Mouse (Mus musculus) granulocyte monocyte progenitor cell, adult 5-6 weeks (primary cell): ENCODE results near the gene Shb. TPM values are rescaled to one million over a fixed set of nuclear protein-coding genes. Genes with fewer than 3 reads are reported as not detected.
"Not testable (repeated sequence)": the region's sequence is repeated elsewhere in the genome, so short reads cannot be mapped to it uniquely, and the experiment has no call there.

Experiments used
- ATAC-seq: replicated peaks from 2 replicates; pipeline ENCODE4 v1.8.0; 2016; ENCODE audit warnings: mild to moderate bottlenecking, moderate TSS enrichment, inconsistent platforms; ENCODE audit not compliant: poor library complexity, severe bottlenecking
- total RNA-seq, 2 experiments: library from RNA; stranded (forward) in 1 of 2; stranded (reverse) in 1 of 2; fragments of 200-712, 200-1000 nt in 1 of 2; fragments of >200 nt in 1 of 2; fragmentation: Nextera tagmentation in 1 of 2; gene quantifications; 2 replicates each; pipeline ENCODE4 v1.2.3; 2014 to 2017

The Shb gene
- total RNA-seq, 2 experiments from 2014 or later, result 0.72 to 1.1 TPM

DNA sequence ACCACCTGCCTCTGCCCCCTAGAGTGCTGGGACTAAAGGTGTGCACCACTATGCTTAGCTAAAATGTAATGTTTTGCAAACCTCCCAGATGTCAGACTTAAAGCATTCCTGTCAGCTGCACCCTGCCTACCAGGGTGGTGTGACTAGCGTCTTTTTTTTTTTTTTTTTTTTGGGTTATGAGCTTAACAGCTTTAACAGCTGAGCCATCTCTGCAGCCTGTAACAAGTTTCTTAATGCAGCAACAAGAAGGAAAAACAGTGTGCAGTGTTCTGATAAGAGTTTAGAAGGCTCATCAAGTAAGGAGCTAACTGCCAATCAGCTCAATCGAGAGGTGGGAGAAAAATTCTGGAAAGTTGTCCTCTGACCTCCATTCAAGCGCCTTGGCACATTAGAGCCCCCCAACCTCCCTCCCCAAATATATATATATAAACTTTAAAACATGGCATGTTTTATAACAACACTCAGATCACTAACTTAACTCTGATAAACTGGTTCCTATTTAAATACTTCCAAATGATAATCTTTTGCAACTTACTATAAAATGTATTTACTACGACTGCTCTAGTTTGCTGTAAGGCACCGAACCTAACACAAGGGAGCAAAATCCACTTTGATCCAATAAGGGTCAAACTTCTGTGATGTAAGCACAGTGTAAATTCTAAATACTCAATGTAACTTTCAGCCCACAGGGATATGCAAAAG, 125.1 kb downstream of the Shb start:
- no peak for ATAC-seq

DNA sequence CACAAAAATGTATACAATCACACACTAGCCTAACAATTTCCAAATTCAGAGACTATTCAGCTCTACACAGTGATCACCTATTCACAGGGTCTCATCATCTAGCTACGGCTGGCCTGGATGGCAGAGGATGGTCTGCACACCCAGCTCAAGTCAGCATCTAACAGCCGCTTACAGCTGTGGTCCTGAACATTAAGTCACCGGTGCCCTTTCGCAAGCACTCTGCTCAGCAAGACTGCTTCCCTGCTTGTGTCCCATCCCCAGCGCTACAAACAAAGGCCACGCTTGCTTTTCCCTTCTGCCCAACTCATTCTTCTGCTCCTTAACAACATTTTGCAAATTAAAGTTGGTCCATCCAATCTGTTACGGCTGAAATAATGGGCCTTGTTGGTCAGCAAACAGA, 125.9 kb downstream of the Shb start:
- no peak for ATAC-seq

DNA sequence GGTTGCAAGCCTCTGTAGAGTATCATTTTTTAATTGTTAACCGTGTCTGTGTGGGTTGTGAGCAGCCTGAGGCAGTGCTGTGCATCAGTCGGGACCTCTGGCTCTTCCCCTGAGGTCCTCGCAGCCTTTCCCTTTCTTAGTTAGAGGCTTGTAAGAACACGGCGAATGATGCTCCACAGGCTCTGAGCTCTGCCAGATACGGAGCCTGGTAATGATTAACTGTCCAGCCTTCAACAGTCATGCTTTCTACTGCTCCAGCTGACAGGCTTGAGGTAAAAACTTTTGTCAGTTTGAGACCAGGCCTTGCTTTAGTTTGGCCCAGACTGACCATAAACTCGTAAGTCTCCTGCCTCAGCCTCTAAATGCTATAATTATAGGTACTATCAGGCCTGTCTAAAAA, 127.0 kb downstream of the Shb start:
- no peak for ATAC-seq

DNA sequence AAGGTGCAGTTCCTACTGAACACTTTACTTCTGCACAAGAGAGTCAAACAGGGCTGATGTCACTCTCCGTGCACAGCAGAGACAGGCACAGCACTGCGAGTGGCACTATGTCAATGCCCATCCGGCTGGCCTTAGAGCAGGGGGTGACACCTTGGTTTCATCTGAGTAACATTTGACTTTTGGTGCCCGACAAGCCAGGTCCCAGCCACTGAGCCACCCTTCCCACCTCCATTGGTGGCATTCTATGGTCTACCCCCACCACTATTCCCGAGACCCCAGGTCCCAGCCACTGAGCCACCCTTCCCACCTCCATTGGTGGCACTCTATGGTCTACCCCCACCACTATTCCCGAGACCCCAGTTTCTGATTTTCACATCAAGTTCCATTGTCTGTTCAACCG, 128.2 kb downstream of the Shb start:
- no peak for ATAC-seq

DNA sequence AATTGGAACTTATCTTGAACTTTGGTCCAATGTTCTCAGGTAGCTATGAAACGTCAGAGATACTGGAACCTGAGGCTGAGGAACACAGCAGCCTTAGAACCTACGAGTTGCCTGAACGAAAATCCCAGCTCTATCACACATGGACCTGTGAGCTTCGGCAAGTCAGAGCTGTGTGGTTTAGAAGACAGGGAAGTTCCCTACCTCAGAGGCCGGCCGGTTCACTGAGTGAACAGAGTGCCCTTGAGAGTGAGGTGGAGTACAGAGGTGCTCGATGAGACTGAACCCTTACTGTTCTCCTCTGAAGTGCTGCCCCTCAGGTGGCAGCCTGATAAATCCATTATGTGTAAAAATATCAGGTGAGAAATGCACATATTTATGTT, 128.8 kb downstream of the Shb start:
- ATAC-seq, result 0 out of 2 replicates have a peak, but pooled peaks have one; percentile 29

DNA sequence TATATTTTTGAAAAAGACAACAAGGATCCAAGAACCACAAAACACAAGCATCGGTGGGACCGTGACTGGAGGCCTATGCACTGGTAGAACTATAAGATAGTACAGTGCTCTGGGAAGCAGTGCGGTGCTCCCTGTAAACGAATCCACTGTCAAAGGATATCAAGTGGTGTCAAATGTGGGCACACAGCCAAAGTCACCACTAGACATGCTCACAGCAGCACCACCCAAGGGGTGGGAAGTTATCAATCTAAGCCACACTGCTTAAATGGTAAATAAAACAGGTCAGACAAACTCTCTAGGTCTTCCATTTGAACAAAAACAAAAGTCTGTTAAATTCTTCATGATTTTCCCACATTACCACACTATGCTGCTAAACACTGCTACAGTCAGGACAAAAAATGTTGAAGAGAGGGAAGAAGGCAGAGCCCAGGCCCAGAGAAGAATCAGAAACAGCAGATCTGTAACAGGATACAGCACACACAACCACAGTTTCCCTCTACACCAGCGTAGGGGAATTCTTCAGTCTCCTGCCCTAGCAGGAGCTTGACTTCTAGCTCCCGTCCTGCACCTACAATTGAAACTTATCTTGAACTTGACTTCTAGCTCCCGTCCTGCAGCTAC, 129.3 kb downstream of the Shb start:
- no peak for ATAC-seq

DNA sequence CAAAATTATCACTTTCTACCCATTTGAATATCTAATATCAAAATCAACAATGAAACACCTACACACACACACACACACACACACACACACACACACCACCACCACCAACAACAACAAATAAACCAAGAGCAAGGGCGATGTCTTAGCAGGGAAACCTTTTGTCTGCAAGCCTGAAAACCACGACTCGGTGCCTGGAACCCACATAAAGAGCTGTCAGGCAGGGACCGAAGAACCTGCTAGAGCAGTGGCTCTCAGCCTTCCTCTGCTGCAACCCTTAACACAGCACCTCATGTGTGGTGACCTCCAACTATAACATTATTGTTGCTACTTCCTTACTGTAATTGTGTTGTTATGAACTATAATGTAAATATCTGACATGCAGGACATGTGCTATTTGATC, 130.0 kb downstream of the Shb start:
- no peak for ATAC-seq

DNA sequence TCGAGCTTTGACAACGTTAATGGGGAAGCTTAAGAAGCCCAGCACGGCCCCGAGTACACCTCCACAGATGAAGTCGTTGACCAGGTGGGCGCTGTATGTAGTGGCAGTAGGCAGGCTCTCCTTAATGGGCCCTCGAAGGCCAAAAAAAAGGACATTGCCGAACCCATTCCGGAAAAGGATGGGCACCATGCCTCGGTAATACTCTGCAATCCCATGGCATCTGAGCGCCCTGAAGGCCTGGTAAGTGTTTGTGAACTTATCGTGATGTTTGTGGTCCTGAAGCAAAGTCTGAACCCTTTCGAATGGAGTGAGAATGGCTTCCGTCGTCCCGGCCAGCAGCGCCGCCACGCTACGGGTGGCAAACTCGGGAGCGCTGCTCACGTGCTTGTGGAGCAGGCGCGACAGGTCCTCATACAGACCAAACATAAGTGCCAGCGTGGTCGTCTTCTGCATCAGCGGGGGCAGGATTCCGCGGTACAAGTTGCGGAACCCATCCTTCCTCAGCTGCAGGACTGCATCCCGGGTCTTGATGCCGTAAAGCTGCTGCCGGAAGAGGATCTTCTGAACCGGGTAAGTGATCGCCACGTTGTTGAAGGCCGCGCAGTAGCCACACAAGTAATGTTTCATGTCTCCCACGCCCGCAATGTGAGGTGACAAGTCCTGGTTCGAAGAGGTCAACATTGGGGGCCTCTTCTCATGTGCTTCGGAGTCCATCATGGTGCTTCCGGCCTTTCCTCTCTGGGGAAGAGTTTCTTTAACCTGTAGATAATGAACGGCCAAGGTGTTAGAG, 132.7 kb downstream of the Shb start:
- ATAC-seq, result no peak

DNA sequence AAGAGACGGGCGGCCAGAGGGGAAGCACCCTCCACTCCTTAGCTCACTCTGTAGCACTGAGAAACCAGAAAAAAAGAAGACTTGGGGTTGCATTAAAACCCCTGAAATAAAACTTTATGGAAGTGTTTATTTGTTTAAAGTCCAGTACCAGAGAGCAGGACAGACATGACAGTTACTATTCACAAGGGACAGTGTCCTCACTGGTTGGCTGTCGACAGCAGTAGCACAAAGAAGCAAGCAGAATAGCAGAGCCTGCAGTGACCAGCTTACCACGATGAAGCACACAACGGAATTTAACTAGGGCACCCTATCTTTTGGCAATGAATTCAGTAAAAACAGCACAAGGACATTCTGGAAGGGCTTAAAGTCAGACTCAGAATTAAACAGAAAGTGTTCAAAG, 134.0 kb downstream of the Shb start:
- ATAC-seq, result not testable (repeated sequence)

DNA sequence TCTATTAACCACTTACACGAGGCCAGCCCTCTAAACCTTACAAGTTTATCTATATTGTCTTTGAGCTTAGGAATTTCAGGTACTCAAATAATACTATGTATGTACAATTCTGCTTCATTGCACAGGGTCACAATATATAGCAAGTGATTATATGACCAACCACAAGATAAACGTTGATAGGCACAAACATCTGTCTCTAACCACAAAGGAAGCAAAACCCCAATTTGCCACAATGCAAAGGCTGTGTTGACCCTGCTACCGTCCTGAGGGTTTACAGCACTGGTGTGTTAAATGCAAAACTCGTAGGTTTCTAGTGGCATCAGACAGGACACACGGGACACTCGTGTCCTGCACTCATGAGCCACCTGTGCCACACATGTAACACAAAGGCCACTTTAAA, 136.1 kb downstream of the Shb start:
- ATAC-seq, result peak; percentile 71

DNA sequence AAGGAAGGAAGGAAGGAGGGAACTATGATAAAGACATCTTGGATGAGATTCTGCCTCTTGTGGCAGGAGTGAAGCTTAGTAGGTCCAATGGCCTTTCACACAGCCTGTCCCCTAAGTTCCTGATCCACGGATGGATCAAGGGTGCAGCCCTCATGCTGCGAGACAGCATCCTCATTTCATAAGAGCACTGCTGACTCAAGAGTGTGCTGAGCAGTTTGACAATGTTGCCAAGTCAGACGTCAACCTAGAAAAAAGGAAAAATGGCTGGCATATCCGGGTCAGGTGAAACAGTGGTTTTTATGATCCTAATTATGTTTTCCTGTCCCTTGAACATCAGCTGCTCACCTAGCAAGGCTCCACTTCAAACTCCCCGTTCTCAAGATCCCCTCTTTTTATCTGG, 138.6 kb downstream of the Shb start:
- ATAC-seq, result peak; percentile 69

DNA sequence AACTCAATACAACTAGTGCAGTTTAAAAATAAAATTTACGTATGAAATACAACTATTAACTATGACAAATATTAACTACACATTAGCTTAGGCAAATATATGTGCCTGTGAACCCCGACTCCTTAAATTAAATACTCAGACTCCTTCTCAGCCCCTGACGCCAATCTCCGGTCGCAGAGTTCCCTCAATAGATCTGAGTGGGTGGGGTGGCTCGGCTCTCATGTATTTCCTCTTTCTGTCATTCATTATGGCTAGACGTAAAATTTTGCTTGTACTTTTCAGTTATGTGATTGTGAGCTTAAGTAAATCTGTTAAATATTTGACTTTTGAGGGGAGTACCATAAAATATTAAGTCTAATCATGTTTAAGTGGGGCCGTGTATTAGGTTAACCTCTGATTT, 139.3 kb downstream of the Shb start:
- ATAC-seq, result peak; percentile 46; the same call in 1 of the 2 replicates

DNA sequence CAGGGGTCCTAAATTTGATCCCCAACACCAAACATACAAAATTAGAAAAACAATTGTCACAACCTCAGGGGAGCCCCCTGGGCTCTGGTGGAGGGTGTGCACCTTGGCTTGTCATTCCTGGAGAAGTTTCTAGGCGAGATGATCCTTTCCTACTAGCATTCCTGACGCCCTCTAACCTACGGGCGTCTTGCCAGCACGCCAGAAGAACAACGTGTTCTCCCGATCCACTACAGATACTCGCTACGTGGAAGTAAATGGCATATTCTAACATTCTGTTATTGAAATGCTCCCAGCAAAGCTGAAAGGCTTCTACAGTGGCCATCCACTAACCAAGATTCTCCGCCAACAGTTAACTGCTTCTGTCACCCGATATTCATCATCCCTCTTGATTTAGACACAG, 139.7 kb downstream of the Shb start:
- ATAC-seq, result no peak

DNA sequence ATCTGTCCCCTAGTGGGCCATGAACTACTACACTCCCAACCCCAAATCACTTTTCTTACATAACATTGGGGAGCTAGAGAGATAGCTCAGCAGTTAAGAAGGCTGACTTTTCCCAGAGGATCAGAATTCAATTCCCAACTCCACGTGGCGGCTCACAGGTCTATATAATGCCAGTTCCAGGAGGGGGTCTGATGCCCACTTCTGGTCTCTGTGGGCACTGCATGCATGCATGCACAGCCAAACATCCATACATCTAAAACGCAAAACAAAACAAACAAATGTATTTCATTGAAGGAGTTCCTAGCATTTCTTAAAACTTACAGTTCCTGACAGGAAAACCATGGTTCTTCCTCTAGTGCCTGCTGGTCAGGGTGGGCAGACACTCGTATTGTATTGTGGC, 140.2 kb downstream of the Shb start:
- no peak for ATAC-seq

DNA sequence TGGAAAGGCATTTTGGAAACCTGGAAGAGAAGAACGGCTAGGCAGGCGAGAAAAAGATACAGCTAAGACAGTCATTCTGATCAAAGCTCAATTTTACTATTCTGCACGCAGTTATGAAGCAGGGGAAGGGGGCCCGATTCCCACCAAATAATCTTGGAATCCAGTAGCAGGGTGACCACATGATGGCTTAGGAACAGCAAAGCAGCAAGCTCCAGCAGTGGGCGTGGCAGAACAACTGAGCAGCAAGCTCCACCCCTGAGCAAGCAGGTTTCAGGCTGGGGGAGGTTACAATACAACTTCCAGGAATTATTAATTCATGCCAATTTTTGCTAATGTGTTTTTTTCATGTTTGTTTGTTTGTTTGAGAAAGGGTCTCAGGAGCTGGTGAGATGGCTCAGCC, 145.0 kb downstream of the Shb start:
- not testable (repeated sequence) for ATAC-seq

DNA sequence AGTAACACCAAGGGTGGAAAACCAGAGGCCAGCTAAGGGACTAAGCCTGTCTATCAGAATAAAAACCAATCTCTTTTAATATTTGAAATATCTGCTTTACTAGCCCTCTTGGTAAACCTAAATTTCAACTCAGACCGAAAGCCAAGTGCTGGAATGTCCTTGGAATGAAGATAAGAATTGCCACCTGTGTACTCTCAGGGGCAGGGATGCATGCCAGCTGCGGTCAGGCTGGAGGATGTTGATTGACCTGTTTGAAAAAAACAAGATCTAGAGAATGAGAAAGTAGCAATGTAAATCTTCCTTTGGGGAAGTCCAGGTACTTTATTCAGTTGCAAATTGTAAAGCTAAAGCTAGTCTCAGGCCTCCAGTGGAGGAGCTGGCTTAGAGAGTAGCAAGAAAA, 150.1 kb downstream of the Shb start:
- not testable (repeated sequence) for ATAC-seq

DNA sequence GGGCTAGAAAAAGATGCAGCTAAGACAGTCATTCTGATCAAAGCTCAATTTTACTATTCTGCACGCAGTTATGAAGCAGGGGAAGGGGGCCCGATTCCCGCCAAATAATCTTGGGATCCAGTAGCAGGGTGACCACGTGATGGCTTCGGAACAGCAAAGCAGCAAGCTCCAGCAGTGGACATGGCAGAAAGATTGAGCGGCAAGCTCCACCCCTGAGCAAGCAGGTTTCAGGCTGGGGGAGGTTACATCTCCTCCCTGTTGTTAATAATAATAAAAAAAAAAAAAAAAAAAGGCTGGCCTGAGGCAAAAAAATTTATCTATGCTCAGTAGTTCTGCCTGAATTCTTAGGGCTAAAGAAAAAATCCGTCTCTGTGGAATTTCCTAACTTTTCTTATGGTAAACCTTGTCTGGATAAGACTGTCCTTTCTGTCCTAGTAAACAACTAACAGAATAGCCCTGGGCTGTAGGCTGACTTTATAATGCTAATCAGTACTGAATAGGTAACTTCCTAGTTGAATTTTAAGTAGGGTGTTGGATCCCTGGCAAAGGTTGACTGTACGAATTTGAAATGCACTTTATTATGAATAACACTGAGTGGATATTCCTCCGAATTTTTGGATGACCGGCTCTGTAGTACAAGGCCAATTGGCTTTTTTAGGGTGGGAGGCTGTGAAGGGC, 151.2 kb downstream of the Shb start:
- ATAC-seq, result not testable (repeated sequence)

DNA sequence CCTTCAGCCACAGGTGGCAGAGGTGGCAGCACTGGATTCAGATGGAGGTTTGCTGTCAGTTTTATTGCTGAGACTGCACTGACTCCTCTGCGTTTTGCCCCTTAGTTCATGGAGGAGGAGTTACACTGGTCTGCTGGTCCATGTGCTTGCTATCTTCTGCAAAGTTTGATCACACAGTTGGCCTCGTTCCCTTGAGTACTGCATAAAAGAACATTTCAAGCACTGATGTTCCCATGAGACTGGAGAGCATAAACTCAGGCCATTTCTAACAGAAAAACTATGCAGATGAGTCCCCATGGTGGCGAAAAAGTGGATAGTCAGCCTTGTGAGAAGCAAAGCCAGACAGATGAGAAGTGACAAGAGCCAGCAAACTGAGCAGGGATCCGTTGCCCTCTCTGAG, 155.7 kb downstream of the Shb start:
- no peak for ATAC-seq

DNA sequence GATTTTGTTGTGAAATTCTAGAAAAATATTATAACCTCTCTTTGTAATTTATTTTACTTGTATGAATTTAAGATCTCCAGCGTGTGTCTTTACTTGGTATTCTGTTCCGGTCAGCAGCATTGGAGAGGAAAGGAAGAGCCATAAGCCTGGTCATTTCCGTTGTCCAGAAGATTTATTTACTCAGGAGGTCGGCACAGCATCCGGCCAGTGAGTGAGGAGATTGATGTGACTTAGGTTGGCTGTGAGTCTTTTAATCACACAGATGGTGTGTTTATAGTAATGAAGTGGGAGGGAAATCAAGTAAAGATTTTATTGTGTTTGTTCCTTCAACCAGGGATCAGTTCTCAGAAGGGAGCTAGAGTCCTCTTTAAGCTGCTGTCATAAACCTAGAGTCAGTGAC, 157.4 kb downstream of the Shb start:
- no peak for ATAC-seq
